Mouse (Mus musculus) lung, adult 2 months (tissue): ENCODE results near the gene Mindy4.

ENCODE experiments used
- CTCF ChIP-seq: fragments of 200-500 bp; IDR thresholded peaks from 2 replicates; pipeline ENCODE4 v1.5.1; 2011; ENCODE audit warnings: mild to moderate bottlenecking, low read length, control low read depth; ENCODE audit not compliant: insufficient read depth
- POLR2A ChIP-seq: fragments of 200-500 bp; IDR thresholded peaks from 2 replicates; pipeline ENCODE4 v1.6.1; 2011; ENCODE audit warnings: low read depth, mild to moderate bottlenecking, control low read depth, low read length, borderline replicate concordance; ENCODE audit errors: extremely low read depth

GRCm38 (mm10) chr6:55358731-55359143 is 155.6 kb downstream of the Mindy4 start:
- TF ChIP-seq CTCF (peak; percentile 62), POLR2A (no peak)
